Mouse (Mus musculus): ENCODE measurements at regions not wholly inside any gene's neighbourhood (a gene's known extent, or its start where the extent isn't known, plus 50 kb on each side); places are given as distances from the start of the nearest gene placed in this dataset.

DNA sequence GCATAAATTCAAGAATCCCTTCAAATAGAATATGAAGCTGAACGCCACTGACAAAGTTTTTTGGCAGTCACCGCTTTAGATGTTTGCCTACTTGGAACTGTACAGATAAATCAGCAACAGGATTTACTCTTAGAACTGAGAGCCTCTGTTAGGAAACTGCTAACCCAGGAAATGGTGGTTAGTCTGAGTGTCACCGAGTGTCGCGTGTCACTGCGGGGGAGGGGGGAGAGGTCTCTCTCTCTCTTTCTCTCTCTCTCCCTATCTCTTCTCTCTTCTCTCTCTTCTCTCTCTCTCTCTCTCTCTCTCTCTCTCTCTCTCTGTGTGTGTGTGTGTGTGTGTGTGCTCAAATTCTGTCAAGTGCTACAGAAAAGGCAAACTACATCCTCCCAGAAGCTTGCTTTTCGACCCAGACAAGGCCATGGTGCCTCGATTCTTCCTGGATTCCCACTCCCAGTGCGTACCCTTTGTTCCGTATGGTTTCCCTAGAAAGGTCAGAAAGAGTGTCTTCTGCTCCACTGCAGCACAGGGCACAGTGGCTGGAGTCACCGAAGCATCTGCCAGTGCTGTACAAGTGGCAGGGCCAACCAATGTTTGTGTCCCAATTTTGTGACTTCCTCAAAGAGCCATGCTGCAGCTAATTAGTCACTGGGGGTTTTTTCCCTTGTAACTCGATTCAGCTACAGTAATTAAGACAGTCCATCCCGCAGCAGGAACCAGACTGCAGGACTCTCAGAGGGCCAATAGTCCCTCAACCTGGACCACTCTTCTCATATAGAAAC lies 87.0 kb downstream of the Cog6 start:
- DNase-seq (ENCODE audit: low spot score in 2 of 2): no peak

DNA sequence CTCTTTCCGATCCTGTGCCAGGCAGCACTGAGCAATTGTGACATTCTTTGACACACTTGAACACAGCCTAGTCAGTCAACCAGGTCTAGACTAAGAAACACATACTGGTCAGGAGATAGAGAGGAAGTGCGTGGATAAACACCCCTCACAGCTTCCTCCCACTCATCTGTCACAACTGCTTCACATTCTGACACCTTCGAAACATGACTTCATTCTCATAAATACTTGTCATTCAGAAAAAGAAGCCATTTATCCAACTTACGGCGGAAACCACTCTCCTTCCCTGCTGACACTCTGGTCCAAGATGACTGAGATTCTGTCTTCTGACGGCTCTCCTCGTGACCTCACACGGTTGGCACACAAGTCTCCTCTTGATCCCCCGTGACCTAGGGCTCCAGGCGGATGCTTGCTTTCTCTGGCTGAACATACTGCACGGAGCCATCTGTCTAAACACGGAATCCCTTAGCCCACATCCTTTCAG lies 89.6 kb downstream of the Cog6 start:
- no peak for DNase-seq (ENCODE audit: low spot score in 2 of 2)

DNA sequence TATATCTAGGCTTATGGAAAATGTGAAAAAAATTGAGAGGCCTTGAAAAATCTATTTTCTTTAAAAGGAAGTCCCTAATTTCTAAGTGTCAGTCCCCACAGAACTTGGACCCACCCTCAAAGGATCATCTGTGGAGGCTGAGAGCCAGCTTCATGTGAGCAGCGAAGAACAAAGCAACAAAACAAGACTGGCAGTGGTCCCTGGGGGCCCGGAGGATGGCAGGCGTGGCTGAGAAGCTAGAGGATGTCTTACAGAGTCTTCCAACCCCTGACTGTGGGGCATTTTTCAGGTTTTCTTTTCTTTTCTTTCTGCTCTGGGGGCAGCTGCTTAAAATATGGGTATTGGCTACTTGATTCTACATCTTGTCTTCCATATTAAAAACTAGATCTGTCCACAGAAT lies 90.5 kb downstream of the Cog6 start:
- no peak for DNase-seq (ENCODE audit: low spot score in 2 of 2)

DNA sequence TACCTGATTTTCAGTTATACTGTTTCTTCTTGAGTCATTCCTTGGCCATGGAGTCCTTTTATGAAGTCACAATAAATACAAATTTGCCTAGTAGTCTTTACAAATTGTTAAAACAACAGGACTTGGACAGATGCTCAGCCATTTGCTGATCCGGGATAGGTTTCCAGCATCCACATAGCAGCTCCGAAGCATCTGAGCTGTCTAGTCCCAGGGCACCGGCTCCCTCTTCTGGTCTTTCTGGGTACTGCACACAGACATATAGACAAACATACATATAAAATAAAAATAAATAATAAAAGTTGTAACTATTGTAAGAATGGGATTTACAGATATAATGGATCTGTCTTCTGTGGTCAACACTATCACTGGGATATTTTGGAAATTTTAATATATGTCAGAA lies 91.8 kb downstream of the Cog6 start:
- DNase-seq (ENCODE audit: low spot score in 2 of 2): no peak

DNA sequence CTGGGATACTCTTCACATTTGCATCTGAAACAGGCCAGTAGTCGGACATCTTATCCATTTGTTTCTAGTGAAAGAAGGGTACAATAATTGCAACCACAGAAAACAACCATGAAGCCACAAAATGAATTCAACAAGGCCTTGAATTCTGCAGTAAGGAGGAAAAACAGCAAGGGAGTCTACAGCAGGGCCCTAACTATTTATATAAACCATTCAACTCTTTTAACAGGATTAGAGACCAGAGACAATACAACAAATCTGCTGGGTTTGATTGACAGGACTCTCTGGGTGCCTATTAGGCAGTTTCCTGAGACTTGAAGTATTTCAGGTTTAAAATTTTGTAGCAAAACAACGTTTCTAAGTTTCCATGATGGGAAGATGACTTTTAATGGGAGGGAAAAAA lies 92.4 kb downstream of the Cog6 start:
- DNase-seq (ENCODE audit: low spot score in 2 of 2): no peak

DNA sequence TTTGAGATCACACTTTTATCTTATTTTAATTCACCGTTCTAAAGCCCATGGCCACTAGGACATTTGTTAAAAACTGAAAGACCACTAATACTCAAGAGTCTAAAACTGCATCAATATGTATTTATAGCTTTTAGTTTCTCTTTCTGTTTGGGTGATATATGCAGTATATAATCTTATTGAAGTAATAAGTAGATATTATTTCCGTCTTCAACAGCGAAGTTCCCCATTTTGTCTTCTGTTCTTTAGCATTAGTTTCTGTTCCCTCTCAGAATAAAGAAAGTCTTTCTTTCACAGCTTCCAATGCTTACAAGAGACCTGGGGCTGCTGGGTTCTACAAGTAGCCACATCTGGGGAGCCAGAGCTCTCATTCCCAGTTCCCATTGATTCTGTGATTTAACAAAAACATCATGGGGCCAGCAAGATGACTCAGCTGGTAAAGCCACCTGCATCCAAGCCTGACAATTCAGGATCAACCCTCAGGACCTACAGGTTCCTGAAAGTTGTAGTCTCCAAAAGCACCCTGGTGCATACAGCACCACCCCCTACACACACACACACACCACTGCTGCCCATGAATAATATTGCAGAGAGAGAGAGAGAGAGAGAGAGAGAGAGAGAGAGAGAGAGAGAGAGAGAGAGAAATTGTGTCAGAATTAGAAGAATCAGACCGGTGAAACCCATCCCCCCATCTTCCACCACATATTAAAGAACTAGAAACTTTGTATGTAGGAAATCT lies 93.0 kb downstream of the Cog6 start:
- no peak for DNase-seq (ENCODE audit: low spot score in 2 of 2)

DNA sequence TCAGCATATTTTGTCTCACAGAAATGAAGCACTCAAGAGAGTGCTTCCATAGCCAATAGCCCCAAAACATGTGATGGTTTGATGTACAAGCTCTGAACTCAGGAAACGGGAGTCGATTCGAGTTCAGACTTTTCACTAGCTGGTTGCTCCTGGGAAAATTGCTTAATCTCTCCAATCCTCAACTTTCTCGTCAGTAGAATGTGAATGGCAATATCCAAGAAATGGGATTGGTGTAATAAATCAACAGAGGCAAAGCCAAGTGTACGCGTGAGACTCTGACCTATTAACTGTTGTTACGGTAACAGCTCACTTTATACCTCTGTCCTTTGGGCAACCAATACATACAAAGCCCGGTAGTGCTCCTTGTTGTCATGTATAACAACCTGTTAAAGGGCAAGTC lies 94.6 kb downstream of the Cog6 start:
- no peak for DNase-seq (ENCODE audit: low spot score in 2 of 2)

DNA sequence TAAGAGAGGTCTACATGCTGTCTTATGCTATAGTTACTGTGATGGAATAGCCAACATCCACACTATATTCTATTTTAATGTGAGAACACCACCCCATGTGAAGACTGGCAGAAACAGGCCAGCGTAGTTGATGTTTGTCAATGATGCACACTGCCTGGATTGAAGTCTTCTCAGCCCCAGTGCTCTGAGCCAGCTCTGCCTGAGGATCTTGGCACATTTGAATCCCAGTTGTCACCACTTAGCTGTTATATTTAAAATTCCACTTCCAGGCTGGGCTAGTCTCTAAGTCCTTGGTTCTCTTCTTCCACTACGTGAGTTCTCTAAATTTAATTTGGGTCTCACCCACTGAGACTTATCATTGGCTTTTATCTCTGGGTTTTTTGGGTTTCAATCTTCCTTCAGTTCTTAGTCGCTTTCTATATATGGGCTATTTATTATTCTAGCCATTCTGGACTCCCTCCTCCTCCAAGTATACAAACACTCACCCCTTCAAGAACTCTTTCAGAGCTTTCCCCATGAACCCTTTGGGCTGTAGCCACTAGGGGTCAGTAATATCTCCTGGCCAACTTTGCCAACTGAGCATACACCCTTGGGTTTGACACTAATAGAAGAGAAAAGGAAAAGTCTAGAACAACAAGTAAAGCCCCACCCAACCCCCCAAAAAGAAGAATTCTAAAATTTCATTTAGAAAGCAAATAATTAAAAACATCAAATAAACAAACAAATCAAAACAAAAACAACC lies 110.0 kb downstream of the Cog6 start:
- DNase-seq (ENCODE audit: low spot score in 2 of 2): no peak

DNA sequence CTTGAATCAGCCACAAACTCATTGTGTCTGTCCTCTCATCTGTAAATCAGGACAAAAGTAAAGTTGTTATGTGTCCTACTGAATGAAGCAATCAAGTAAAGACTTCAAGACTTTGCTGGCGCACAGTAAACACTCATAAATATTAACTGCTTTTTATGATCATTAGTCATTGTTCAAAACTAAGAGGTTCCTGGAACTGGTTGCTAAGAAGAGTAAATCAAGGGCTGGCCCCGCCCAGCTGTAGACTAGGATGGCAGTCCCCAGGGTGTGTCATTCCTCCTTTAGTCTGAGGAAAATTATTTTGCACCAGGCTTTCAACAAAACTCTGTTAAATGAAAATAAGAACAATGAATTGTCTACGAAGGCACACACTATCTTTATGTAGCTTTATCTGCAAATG lies 113.0 kb downstream of the Cog6 start:
- DNase-seq (ENCODE audit: low spot score in 2 of 2): no peak

DNA sequence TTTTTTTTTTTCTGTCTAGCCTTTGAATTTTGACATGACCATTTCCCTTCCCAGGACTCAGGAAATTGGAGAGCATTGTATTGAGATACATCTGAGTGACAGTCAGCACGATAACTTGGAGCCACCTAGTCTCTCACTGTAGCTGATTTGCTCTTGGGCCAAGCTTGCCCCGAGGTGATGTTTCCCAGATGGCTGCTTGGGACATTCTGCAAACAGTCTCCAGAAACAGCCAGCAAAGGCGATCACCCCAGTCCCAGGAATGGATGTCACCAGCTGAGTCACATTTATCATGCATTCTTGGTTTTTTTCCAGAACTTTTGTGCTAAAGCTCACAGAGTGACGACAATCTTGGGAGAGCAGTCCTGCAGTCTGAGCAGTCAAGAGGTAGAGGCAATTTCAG lies 119.4 kb downstream of the Cog6 start:
- no peak for DNase-seq (ENCODE audit: low spot score in 2 of 2)

DNA sequence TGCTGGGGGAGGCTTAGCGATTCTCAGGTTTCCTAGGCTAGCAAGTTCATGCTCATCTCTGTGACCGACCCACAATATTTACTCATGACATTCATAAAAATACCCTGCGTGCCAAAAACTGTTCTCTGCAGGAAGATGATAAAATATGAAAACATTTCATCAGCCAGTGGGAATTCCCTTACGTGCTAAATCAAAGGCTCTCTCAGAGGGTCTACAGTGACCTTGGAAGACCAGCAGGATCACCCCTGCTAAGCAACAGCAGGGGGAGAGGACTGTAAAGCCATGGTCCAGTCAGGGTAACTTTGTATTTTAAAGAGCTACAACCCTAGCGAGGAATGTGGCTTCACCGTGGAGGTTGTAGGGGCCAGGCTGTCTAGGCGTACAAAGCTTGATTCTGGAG lies 120.6 kb downstream of the Cog6 start:
- DNase-seq (ENCODE audit: low spot score in 2 of 2): no peak

DNA sequence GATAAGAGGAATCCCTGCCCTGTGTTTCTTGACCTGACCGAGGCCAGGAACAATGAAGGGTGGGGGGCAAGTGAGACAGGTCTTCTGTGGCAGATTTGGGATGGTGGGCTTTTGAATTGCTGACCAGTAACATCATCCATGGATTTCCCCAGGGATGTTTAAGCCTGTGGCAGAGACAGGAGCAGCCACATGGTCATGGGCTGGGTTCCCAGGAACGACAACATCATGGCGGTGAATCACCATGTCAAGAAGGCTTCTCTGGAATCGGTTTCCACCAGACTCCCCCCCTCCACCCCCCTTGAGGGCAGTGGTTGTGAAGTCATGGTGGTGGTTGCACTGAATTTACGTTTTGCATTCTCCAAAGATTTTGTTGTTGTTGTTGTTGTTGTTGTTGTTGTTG lies 121.3 kb downstream of the Cog6 start:
- no peak for DNase-seq (ENCODE audit: low spot score in 2 of 2)

DNA sequence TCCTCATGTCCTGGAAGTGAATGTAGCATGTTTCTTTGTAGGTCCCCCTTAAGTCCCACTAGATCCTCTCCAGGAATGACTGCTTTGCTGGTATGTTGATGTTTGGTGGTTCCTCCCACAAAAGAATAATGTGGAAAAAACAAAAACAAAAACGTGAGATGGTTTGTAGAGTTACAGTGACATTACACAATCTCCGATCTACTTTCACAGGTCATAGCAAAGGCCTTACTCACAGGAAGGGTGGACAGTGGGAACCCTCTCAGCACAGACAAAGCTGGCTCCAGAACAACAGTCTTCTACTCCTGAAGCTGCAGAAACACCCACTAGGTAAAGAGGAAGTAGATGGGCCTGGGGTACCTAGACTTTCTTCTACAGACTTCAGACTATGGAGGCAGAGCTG lies 122.2 kb downstream of the Cog6 start:
- DNase-seq (ENCODE audit: low spot score in 2 of 2): no peak

DNA sequence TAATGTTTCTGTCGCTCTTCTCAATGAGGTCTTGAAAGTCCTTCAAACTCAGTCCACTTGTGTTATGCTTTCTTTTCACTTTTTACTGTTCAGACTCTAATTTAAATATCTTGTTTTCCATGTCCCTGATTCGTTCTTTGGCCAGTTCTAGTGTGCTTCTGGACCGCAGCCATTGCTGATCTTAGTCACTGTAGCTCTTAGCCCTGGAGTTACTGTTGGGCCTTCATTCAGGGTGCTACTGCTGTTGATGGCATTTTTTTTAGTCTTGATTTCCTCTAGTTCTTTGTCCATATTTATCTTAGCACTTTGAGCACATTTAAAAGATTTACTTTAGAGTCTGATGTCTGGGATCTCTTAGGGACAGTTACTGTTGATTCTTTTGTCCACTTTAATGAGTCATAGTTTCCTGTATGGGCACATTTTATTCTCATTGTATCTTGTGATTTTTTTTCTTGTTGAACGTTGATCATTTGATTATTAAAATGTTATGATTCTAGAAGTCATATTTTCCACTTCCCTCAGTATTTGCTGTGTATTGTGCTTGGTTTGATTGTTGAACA lies 127.8 kb downstream of the Cog6 start:
- DNase-seq (ENCODE audit: low spot score in 2 of 2): no peak

DNA sequence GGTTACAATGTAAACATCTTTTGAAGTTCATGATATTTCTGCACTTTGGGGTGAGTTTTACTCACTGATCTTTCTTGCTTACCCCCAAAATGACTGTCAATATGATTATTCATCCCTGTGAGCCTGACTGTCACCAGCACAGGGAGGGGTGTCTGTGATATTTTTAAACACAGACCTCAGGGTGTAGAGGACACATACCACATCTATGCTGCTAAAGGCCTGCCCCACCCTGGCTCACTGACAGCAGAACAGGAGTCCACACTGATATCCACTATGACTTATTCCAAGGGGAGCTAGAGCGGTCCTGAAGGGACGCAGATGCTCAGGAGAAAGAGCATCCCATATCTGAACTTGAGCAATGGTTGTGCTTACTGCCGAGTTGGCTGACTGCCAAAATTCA lies 135.1 kb downstream of the Cog6 start:
- DNase-seq (ENCODE audit: low spot score in 2 of 2): no peak

DNA sequence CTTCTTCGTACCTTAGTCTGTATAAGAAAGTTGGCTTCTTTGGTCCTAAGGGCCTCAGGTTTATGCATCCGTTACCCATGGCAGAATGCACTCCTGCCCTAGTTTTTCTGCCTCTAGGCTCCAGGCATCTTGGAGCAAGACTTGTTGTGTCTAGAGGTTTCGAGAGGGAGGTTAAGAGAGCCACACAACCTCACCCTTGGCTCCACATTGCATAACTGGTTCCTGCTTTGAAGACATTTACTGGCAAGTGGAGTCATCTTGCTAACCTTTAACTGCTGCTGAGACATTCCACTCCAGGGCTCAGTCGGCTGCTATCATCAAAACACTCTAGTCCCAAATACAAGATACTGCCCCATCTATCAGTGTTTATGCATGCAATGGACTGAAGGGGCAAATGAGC lies 135.9 kb downstream of the Cog6 start:
- DNase-seq (ENCODE audit: low spot score in 2 of 2): no peak

DNA sequence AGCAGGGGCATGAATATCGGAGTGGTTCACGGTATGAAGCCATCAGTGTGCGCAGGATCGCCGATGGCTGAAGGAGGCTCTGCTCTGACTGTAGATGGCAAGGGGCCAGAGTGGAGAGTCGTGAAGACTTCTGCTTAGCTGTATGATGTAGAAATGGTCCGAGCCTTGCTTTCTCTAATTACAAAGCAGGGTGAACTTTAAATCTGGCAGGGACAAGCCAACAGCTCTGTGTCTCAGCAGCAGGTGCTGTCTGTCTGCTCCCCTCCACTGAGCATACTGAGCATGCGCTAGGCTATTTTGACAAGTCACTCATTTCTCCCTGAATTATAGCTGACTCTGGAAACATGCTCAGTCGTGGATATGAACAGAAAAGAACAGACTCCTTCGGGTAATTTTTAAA lies 137.3 kb downstream of the Cog6 start:
- DNase-seq (ENCODE audit: low spot score in 2 of 2): no peak

DNA sequence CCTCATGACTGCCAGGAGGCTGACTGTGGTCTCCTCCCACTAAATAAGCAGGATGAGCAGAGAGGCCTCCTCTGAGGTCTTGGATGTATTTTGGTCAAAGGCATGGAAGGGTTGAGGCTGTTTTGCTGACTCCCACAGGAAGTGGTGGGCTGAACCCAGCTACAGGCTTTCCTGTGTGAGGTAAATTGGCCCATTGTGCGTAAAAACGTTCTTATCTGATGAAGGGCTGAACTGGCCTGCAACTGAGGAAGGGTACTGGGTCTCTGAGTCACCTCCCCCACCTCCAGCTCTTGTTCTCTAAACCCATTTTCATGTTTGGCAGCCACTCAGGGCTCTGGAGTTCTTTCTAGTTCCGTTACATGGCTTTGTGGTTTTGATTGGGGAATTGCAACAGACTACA lies 138.7 kb downstream of the Cog6 start:
- no peak for DNase-seq (ENCODE audit: low spot score in 2 of 2)

DNA sequence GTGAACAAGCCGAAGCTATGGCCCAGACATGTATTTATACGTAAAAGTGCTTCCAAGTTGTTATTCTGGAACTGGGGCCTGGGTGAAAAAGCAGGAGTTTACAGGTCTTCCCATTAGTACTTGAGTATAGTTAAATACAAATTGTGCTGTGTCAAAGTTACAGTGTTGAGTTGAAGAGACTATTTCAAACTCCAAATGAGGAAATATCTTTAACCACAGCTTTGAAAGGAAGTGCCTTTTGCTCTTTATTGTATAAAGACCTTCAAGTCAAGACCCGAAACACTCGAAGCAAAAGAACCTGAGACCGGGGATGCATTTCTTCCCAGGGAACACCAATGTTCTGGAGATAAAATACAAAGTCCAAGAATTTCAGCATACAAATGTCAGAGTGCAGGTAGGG lies 144.8 kb downstream of the Cog6 start:
- DNase-seq (ENCODE audit: low spot score in 2 of 2): no peak

DNA sequence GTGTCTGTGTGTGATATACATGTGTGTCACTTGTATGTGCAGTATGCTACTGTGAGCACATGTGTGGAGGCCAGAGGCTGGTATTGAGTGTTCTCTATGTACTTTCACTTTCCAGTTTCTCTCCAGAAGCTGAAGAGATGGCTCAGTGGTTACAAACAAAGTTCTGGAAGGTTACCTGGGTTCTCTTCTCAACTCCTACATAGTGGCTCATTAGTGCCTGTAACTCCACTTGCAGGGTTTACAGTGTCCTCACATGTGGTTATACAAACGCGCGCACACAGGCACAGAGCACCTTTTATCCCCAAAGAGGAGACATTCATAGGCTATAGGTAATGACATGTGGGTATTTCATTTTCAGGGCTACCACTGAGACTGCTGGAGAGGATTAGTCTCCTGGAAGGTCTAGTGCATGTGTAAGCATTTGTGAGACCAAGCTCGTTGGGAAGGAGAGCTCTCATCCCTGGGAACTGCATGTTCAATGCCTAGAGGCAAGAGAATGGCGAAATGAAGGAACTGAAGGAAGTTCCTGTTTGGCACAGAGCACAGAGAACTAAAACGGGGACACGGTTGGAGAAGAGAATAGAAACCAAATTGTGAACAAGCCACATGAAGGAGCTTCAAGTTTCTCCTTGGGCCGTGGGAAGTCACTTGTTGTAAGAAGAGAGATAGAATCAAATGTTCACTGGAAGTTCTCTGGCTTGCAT lies 153.7 kb downstream of the Cog6 start:
- no peak for DNase-seq (ENCODE audit: low spot score in 2 of 2)

DNA sequence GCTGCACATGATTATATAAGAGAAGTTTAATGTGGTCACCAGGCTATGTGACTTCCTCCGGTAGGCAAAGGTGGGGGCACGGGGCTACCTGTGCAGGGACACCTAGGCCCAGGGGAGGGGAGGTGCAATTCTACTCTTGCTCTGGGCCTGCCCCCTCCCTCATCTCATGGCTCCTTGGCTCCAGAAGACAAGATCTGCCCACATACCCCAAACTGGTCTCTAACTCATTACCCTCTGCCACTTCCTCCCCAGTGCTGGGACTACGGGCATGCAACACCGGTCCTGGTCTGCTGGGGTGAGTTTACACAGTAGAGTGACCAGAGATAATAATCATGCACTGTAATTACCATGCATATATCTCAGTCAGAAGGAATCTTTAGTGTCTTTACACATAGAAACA lies 155.0 kb downstream of the Cog6 start:
- no peak for DNase-seq (ENCODE audit: low spot score in 2 of 2)

DNA sequence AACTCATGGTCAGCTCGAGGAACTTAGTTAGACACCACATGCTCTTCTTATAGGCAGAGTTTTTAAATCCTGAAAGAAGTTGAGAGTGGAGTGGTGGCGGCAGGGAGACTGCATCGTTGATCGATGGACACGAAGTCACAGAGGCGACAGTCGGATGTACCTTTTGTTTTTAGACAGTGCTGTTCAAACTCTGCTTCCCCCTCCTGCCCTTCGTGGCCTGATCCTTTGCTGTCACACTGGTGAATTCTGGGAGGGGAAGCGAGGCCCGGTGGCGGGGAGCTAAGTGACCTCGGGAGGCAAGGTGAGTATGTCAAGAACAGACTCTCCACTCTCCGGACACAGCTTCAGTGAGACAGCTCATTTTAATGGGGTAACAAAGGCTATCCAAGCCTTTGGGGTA lies 155.5 kb downstream of the Cog6 start:
- no peak for DNase-seq (ENCODE audit: low spot score in 2 of 2)

Measured in frontal cortex, postnatal 10 days (tissue).